Mouse (Mus musculus): ENCODE results near the gene Prkag2. TPM values are rescaled to one million over a fixed set of nuclear protein-coding genes. Genes with fewer than 3 reads are reported as not detected.

Gene Prkag2
- polyA plus RNA-seq, 1 experiment, result 6.2 TPM

- no peaks in the 10 kb centered on the region for H3K36me3 ChIP-seq (ENCODE audit: control insufficient read depth, insufficient read depth)
- H3K27me3 ChIP-seq (ENCODE audit: control insufficient read depth, insufficient read depth, insufficient read length), result no peaks in the 10 kb centered on the region
- TF ChIP-seq MYOG (IDR thresholded peaks at IDR 0.05; ENCODE audit: control insufficient read depth, extremely low read depth, insufficient read length) (no peak), FOSL1 (IDR thresholded peaks at IDR 0.05; ENCODE audit: insufficient read depth, low read length, poor library complexity, severe bottlenecking) (no peak), MYOD1 (IDR thresholded peaks at IDR 0.05; ENCODE audit: control insufficient read depth, insufficient read length, low read depth) (no peak), CEBPB (IDR thresholded peaks at IDR 0.05; ENCODE audit: low read depth) (peak; percentile 71), MAX (IDR thresholded peaks at IDR 0.05) (peak; percentile 95), USF1 (IDR thresholded peaks at IDR 0.05; ENCODE audit: low read depth) (peak; percentile 57), CTCF (IDR thresholded peaks at IDR 0.05; ENCODE audit: control insufficient read depth, insufficient read depth, insufficient read length) (no peak)
Observed at GRCm38 (mm10) chr5:24842274-24843102, 258.0 kb downstream of the Prkag2 start, which contains the start of gene Rheb. Gene Rheb (minus strand): TSS chr5:24842624.

GRCm38 (mm10) chr5:24841662-24842273, 258.7 kb downstream of the Prkag2 start:
- TF ChIP-seq CTCF (IDR thresholded peaks at IDR 0.05; ENCODE audit: control insufficient read depth, insufficient read depth, insufficient read length) (no peak), USF1 (IDR thresholded peaks at IDR 0.05; ENCODE audit: low read depth) (no peak), MAX (IDR thresholded peaks at IDR 0.05) (no peak), CEBPB (IDR thresholded peaks at IDR 0.05; ENCODE audit: low read depth) (no peak), MYOD1 (IDR thresholded peaks at IDR 0.05; ENCODE audit: control insufficient read depth, insufficient read length, low read depth) (no peak), FOSL1 (IDR thresholded peaks at IDR 0.05; ENCODE audit: insufficient read depth, low read length, poor library complexity, severe bottlenecking) (no peak), MYOG (IDR thresholded peaks at IDR 0.05; ENCODE audit: control insufficient read depth, extremely low read depth, insufficient read length) (no peak)
- peaks cover 50% of the 10 kb centered on the region for H3K79me3 ChIP-seq (ENCODE audit: low read depth)
- no peaks in the 10 kb centered on the region for H3K27me3 ChIP-seq (ENCODE audit: control insufficient read depth, insufficient read depth, insufficient read length)
- H3ac ChIP-seq (ENCODE audit: control insufficient read depth, insufficient read length, low read depth), result peak overlapping the region; percentile 99
- H3K36me3 ChIP-seq (ENCODE audit: control insufficient read depth, insufficient read depth), result no peaks in the 10 kb centered on the region
- peaks cover 52% of the 10 kb centered on the region for H3K79me2 ChIP-seq (ENCODE audit: control insufficient read depth, insufficient read depth)
- peak overlapping the region; percentile 92 for H3K4me3 ChIP-seq (ENCODE audit: insufficient read depth, poor library complexity, severe bottlenecking)

More at GRCm38 (mm10) chr5:24842274-24843102, 258.0 kb downstream of the Prkag2 start, which contains the start of gene Rheb:
- Histone ChIP-seq H3K79me3 (ENCODE audit: low read depth) (peaks cover 43% of the 10 kb centered on the region), H3K79me2 (ENCODE audit: control insufficient read depth, insufficient read depth) (peaks cover 45% of the 10 kb centered on the region), H3ac (ENCODE audit: control insufficient read depth, insufficient read length, low read depth) (peak within 1 kb of the TSS; percentile 99), H3K4me3 (ENCODE audit: insufficient read depth, poor library complexity, severe bottlenecking) (peak within 1 kb of the TSS; percentile 92)

GRCm38 (mm10) chr5:24840975-24841431, 259.4 kb downstream of the Prkag2 start:
- TF ChIP-seq CEBPB (IDR thresholded peaks at IDR 0.05; ENCODE audit: low read depth) (no peak), CTCF (IDR thresholded peaks at IDR 0.05; ENCODE audit: control insufficient read depth, insufficient read depth, insufficient read length) (no peak), MYOG (IDR thresholded peaks at IDR 0.05; ENCODE audit: control insufficient read depth, extremely low read depth, insufficient read length) (no peak), MYOD1 (IDR thresholded peaks at IDR 0.05; ENCODE audit: control insufficient read depth, insufficient read length, low read depth) (no peak)
- Histone ChIP-seq H3K36me3 (ENCODE audit: control insufficient read depth, insufficient read depth) (no peaks in the 10 kb centered on the region), H3K79me2 (ENCODE audit: control insufficient read depth, insufficient read depth) (peaks cover 60% of the 10 kb centered on the region), H3K27me3 (ENCODE audit: control insufficient read depth, insufficient read depth, insufficient read length) (no peaks in the 10 kb centered on the region), H3K4me3 (ENCODE audit: insufficient read depth, poor library complexity, severe bottlenecking) (peak overlapping the region; percentile 92), H3ac (ENCODE audit: control insufficient read depth, insufficient read length, low read depth) (peak overlapping the region; percentile 99), H3K79me3 (ENCODE audit: low read depth) (peaks cover 58% of the 10 kb centered on the region)

GRCm38 (mm10) chr5:24834491-24834890, 266.0 kb downstream of the Prkag2 start:
- H3K27me3 ChIP-seq (ENCODE audit: control insufficient read depth, insufficient read depth, insufficient read length), result no peaks in the 10 kb centered on the region
- no peak overlapping the region for H3K4me3 ChIP-seq (ENCODE audit: insufficient read depth, poor library complexity, severe bottlenecking)
- peaks cover 100% of the 10 kb centered on the region for H3K79me2 ChIP-seq (ENCODE audit: control insufficient read depth, insufficient read depth)
- no peak overlapping the region for H3ac ChIP-seq (ENCODE audit: control insufficient read depth, insufficient read length, low read depth)
- no peak for TF ChIP-seq FOSL1 (IDR thresholded peaks at IDR 0.05; ENCODE audit: insufficient read depth, low read length, poor library complexity, severe bottlenecking)
- no peak for TF ChIP-seq MYOD1 (IDR thresholded peaks at IDR 0.05; ENCODE audit: control insufficient read depth, insufficient read length, low read depth)
- no peak for TF ChIP-seq CEBPB (IDR thresholded peaks at IDR 0.05; ENCODE audit: low read depth)
- TF ChIP-seq MAX (IDR thresholded peaks at IDR 0.05), result no peak
- no peak for TF ChIP-seq MYOG (IDR thresholded peaks at IDR 0.05; ENCODE audit: control insufficient read depth, extremely low read depth, insufficient read length)
- H3K36me3 ChIP-seq (ENCODE audit: control insufficient read depth, insufficient read depth), result no peaks in the 10 kb centered on the region
- peaks cover 98% of the 10 kb centered on the region for H3K79me3 ChIP-seq (ENCODE audit: low read depth)

- H3K79me2 ChIP-seq (ENCODE audit: control insufficient read depth, insufficient read depth), result peaks cover 100% of the 10 kb centered on the region
- H3K79me3 ChIP-seq (ENCODE audit: low read depth), result peaks cover 98% of the 10 kb centered on the region
- no peaks in the 10 kb centered on the region for H3K36me3 ChIP-seq (ENCODE audit: control insufficient read depth, insufficient read depth)
- TF ChIP-seq FOSL1 (IDR thresholded peaks at IDR 0.05; ENCODE audit: insufficient read depth, low read length, poor library complexity, severe bottlenecking) (no peak), CEBPB (IDR thresholded peaks at IDR 0.05; ENCODE audit: low read depth) (no peak), MYOD1 (IDR thresholded peaks at IDR 0.05; ENCODE audit: control insufficient read depth, insufficient read length, low read depth) (no peak), MAX (IDR thresholded peaks at IDR 0.05) (no peak), MYOG (IDR thresholded peaks at IDR 0.05; ENCODE audit: control insufficient read depth, extremely low read depth, insufficient read length) (no peak), USF1 (IDR thresholded peaks at IDR 0.05; ENCODE audit: low read depth) (no peak), CTCF (IDR thresholded peaks at IDR 0.05; ENCODE audit: control insufficient read depth, insufficient read depth, insufficient read length) (no peak)
- no peak overlapping the region for H3K4me3 ChIP-seq (ENCODE audit: insufficient read depth, poor library complexity, severe bottlenecking)
- H3ac ChIP-seq (ENCODE audit: control insufficient read depth, insufficient read length, low read depth), result no peak overlapping the region
- H3K27me3 ChIP-seq (ENCODE audit: control insufficient read depth, insufficient read depth, insufficient read length), result no peaks in the 10 kb centered on the region
Observed at GRCm38 (mm10) chr5:24831912-24832311, 268.5 kb downstream of the Prkag2 start.
